Mouse (Mus musculus) splenic B cell, adult 2 months (primary cell): ENCODE results near the gene Sptssa.
A peak's percentile ranks its signal among the peaks of the same experiment; 100 is the strongest.

Source experiments
- DNase-seq: peaks from one replicate; pipeline ENCODE4 v3.0.0-alpha.2; 2011; ENCODE audit warnings: low read depth, low spot score
- H3K27me3 ChIP-seq: 2 replicates; pipeline ENCODE4 v1.6.1; 2012; ENCODE audit warnings: mild to moderate bottlenecking, low read length, moderate library complexity, mixed read lengths; ENCODE audit not compliant: control insufficient read depth, poor library complexity, insufficient read depth, severe bottlenecking
- H3K36me3 ChIP-seq: 2 replicates; pipeline ENCODE4 v1.6.1; 2012; ENCODE audit warnings: mild to moderate bottlenecking, low read length, moderate library complexity, mixed read lengths; ENCODE audit not compliant: control insufficient read depth, poor library complexity, insufficient read depth, severe bottlenecking

Sptssa gene

GRCm38 (mm10) chr12:54656396-54657171, at the start of gene Sptssa:
Gene Sptssa (minus strand): TSS chr12:54656573.
- peak; percentile 93 for DNase-seq
- Histone ChIP-seq H3K27me3 (no peaks in the 10 kb centered on the region), H3K36me3 (no peaks in the 10 kb centered on the region)

GRCm38 (mm10) chr12:54699394-54699793, 43.0 kb upstream of the Sptssa start:
- no peak for DNase-seq
- Histone ChIP-seq H3K27me3 (no peaks in the 10 kb centered on the region; the same call in 1 of the 2 replicates), H3K36me3 (no peaks in the 10 kb centered on the region)

- peak; percentile 33 for DNase-seq
- Histone ChIP-seq H3K36me3 (no peaks in the 10 kb centered on the region), H3K27me3 (no peaks in the 10 kb centered on the region; the same call in 1 of the 2 replicates)
These were observed 41.4 kb upstream of the Sptssa start for GRCm38 (mm10) chr12:54697791-54698250.

- Histone ChIP-seq H3K27me3 (no peaks in the 10 kb centered on the region; the same call in 1 of the 2 replicates), H3K36me3 (no peaks in the 10 kb centered on the region)
- DNase-seq: peak; percentile 89
These were observed 40.7 kb upstream of the Sptssa start for GRCm38 (mm10) chr12:54697003-54697597.

- Histone ChIP-seq H3K36me3 (0 out of 2 replicates have a peak, but pooled peaks cover 1% of the 10 kb centered on the region), H3K27me3 (no peaks in the 10 kb centered on the region; the same call in 1 of the 2 replicates)
These were observed 40.0 kb upstream of the Sptssa start for GRCm38 (mm10) chr12:54696242-54697002.

GRCm38 (mm10) chr12:54695511-54696241, 39.3 kb upstream of the Sptssa start, which contains the start of gene Eapp:
Gene Eapp (minus strand): TSS chr12:54695897.
- DNase-seq: peak; percentile 95
- H3K27me3 ChIP-seq: no peaks in the 10 kb centered on the region; the same call in 1 of the 2 replicates
- peaks cover 4% of the 10 kb centered on the region; the same call in 1 of the 2 replicates for H3K36me3 ChIP-seq

More at GRCm38 (mm10) chr12:54696242-54697002, 40.0 kb upstream of the Sptssa start:
- peak; percentile 96 for DNase-seq

GRCm38 (mm10) chr12:54694847-54695510, 38.6 kb upstream of the Sptssa start:
- DNase-seq: no peak
- Histone ChIP-seq H3K27me3 (no peaks in the 10 kb centered on the region; the same call in 1 of the 2 replicates), H3K36me3 (peaks cover 4% of the 10 kb centered on the region; the same call in 1 of the 2 replicates)

GRCm38 (mm10) chr12:54689082-54689481, 32.7 kb upstream of the Sptssa start:
- Histone ChIP-seq H3K36me3 (peaks cover 10% of the 10 kb centered on the region; the same call in 1 of the 2 replicates), H3K27me3 (no peaks in the 10 kb centered on the region)
- DNase-seq: no peak

GRCm38 (mm10) chr12:54683182-54683581, 26.8 kb upstream of the Sptssa start:
- Histone ChIP-seq H3K36me3 (peaks cover 11% of the 10 kb centered on the region; the same call in 1 of the 2 replicates), H3K27me3 (no peaks in the 10 kb centered on the region)
- DNase-seq: peak; percentile 32

- H3K27me3 ChIP-seq: no peaks in the 10 kb centered on the region
- no peak for DNase-seq
These were observed 20.3 kb upstream of the Sptssa start for GRCm38 (mm10) chr12:54676709-54677108.

GRCm38 (mm10) chr12:54675396-54675795, 19.0 kb upstream of the Sptssa start:
- Histone ChIP-seq H3K36me3 (peaks cover 14% of the 10 kb centered on the region), H3K27me3 (no peaks in the 10 kb centered on the region)
- no peak for DNase-seq

More at GRCm38 (mm10) chr12:54676709-54677108, 20.3 kb upstream of the Sptssa start:
- H3K36me3 ChIP-seq: peaks cover 13% of the 10 kb centered on the region

GRCm38 (mm10) chr12:54671262-54671661, 14.9 kb upstream of the Sptssa start:
- Histone ChIP-seq H3K27me3 (no peaks in the 10 kb centered on the region), H3K36me3 (peaks cover 22% of the 10 kb centered on the region)
- DNase-seq: no peak

GRCm38 (mm10) chr12:54668141-54668540, 11.8 kb upstream of the Sptssa start:
- no peak for DNase-seq
- Histone ChIP-seq H3K36me3 (peaks cover 18% of the 10 kb centered on the region), H3K27me3 (no peaks in the 10 kb centered on the region)
